Mouse (Mus musculus) megakaryocyte, embryonic 14.5 days (primary cell): ENCODE measurements around the gene Gjc1.

ENCODE experiments used
- FLI1 ChIP-seq: IDR thresholded peaks from 2 replicates; pipeline ENCODE4 v1.6.1; 2012; ENCODE audit warnings: low read length, inconsistent platforms, mixed read lengths
- GATA1 ChIP-seq: IDR thresholded peaks from 3 replicates; pipeline ENCODE4 v1.6.1; 2012; ENCODE audit warnings: mixed read lengths, low read length, inconsistent platforms, borderline replicate concordance

GRCm38 (mm10) chr11:102837385-102837784, 17.9 kb upstream of the Gjc1 start:
- TF ChIP-seq GATA1 (no peak), FLI1 (no peak)
